Mouse (Mus musculus) CD8-positive naive resting alpha-beta T cell, adult 2 months (primary cell): ENCODE results near the gene Mcu.

Experiments used
- DNase-seq, 2 experiments: peaks; one replicate each; pipeline ENCODE4 v3.0.0; 2022; ENCODE audit warnings: low read depth in 2 of 2, low spot score in 2 of 2

Mcu gene

GRCm38 (mm10) chr10:59538767-59539532 lies 77.5 kb downstream of the Mcu start:
- DNase-seq = no peak

- no peak for DNase-seq
These were observed 78.4 kb downstream of the Mcu start for GRCm38 (mm10) chr10:59538063-59538462.

- no peak for DNase-seq
These were observed 78.9 kb downstream of the Mcu start for GRCm38 (mm10) chr10:59537579-59537978.

- DNase-seq = no peak
These were observed 84.2 kb downstream of the Mcu start for GRCm38 (mm10) chr10:59532256-59532655.

- DNase-seq = no peak
These were observed 88.7 kb downstream of the Mcu start for GRCm38 (mm10) chr10:59527819-59528218.

DNA sequence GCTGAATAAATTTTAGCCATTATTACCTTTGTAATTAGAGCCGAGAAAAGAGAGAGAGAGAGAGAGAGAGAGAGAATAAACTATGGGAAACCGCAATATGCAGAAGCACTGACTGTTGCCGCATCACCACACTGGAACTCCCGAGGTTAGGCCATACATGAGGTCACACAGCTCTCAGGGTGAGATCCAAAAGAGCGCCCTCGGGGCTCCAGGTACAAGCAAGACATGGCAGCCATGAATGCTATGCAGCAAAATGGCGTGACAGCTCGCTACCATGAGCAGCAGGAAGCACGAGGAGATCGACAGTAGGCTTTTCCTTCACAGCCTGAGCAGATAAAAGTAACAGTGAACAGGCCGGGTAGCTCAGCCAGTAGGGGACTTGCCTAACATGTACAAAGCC lies 89.2 kb downstream of the Mcu start:
- DNase-seq = no peak

DNA sequence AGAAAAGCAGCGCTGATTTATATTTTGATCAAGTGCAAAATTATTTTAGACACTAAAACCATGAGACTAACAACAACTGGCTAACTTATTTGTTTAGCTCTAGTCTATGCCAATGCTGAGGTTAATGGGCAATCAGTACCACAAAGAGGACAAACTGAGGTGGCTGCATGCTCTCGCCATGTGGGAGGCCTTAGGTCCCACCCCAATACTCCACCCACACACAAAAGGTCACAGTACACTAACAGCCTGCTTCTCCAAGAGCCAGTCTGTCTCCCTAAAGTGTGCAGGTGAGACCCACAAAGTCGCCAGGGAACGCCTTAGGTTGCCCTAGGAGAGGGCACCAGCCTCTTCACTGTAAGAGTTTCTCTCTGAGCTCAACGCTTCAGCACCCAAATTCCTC lies 91.8 kb downstream of the Mcu start:
- no peak for DNase-seq

DNA sequence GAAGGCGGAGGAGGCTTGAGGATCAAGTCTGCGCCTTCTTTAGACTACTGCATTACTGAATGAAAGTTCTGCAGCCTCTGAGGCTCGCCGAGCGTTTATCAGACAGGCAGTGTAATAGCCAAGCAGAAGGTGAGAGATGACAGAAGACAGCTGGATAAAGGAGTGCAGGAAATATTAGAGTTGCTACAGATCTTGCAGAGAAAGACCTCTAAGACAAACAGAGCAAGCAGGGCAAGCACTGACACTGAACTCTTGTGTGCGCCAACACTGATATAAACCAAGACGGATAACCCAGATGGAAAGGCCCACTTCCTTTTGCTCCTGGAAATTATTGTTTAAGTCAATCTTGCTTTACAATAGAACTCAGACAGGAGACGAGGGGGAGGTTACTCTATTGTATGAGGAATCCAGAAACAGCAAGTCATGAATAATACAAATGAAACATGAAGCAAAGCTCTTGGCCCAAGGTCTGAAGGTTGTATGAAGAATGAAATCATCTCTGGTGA lies 92.6 kb downstream of the Mcu start:
- no peak for DNase-seq

GRCm38 (mm10) chr10:59520701-59521100 lies 95.8 kb downstream of the Mcu start:
- no peak for DNase-seq

DNA sequence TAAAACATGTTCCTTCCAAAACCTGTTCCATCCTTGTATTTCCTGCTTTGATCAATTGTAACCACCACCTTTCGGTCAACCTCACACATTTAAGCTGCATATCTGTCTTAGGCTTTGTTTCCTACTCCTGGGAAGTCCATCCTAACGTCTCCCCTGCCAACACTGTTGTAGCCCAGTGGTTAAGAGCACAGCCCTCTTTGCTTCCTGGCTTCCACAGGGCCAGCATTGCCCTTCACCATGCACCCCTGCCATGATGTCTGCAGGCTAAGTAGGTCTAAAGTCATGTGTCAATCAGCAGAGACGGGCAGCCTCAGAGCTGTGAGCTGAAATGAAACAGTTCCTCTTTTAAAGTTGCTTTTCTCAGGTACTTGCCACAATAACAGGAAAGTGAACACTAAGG lies 97.1 kb downstream of the Mcu start:
- DNase-seq = no peak

- DNase-seq = no peak
These were observed 99.3 kb downstream of the Mcu start for GRCm38 (mm10) chr10:59517201-59517600.

DNA sequence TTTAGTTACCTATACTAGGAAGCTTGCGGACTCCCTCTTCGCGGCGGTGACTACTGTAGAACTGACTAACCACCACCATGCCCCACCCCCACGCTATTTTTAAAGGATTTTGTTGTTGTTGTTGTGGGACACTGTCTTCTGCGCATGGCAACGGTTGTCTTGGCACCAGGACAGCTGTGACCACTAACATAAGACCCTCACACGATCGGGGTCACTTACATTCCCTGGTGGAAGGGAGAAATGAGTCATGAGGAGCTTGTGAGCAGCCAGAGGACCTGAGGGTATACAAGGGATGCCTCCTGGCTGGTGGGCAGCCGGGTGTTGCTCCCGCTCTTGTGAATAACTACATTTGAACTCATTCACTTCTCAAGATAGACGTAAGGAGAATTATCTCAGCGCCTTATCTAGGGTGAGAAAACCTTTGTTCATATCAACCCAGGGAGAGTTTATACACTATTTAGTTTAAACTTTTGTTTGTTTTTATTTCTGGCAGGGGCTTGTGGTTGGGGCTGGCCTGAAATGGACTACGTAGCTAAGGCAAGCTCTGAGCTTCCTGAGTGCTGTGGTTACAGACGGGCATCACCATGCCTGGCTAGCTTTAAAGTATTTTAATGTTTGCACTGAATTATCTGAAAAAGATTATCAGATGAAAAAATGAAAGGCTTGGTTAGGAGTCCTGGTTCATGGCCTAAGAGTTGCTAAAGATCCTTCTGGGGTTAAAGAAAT lies 101.6 kb downstream of the Mcu start:
- DNase-seq = no peak

DNA sequence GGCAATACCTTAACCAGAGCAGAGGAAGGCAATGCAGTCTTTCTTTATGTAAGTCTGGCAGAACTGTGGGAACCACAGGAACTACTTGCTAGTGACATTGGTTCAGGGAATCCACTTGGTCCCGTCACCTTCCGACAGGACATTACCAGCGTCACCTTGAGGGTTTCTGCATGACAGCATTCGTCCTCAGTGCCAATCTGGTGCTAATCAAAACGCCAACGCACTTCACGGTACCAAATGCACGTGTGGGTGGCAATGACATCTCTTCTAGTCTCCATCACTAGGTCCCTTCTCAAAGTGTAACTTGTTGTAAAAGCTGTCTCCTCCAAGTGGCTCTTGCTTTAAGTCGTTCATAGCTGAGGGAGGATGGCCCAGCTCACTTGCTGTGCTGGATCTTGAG lies 104.3 kb downstream of the Mcu start:
- DNase-seq = no peak

GRCm38 (mm10) chr10:59511427-59511963 lies 105.0 kb downstream of the Mcu start:
- DNase-seq = no peak

GRCm38 (mm10) chr10:59510713-59511426 lies 105.6 kb downstream of the Mcu start:
- DNase-seq = no peak

- DNase-seq = no peak
These were observed 107.3 kb downstream of the Mcu start for GRCm38 (mm10) chr10:59509197-59509596.

DNA sequence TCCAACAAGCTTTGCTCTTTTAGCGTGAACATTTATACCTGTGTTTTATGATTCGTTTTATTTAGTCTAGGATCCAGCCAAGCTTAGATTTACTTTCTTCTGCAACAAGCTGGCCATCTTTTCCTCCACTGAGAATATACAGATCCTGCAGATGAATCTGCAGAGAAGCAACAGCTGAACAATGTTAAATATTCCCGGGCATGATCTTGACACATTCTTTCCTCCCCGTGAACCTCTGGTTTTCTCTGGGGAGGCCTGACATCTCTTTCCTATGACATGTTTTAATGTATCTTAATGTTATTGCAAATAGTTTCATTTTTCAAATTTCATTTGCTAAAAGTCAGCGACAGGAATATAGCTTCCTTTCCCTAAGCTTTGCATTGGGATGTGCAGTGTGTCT lies 109.8 kb downstream of the Mcu start:
- no peak for DNase-seq

GRCm38 (mm10) chr10:59504291-59504690 lies 112.2 kb downstream of the Mcu start:
- DNase-seq = no peak

DNA sequence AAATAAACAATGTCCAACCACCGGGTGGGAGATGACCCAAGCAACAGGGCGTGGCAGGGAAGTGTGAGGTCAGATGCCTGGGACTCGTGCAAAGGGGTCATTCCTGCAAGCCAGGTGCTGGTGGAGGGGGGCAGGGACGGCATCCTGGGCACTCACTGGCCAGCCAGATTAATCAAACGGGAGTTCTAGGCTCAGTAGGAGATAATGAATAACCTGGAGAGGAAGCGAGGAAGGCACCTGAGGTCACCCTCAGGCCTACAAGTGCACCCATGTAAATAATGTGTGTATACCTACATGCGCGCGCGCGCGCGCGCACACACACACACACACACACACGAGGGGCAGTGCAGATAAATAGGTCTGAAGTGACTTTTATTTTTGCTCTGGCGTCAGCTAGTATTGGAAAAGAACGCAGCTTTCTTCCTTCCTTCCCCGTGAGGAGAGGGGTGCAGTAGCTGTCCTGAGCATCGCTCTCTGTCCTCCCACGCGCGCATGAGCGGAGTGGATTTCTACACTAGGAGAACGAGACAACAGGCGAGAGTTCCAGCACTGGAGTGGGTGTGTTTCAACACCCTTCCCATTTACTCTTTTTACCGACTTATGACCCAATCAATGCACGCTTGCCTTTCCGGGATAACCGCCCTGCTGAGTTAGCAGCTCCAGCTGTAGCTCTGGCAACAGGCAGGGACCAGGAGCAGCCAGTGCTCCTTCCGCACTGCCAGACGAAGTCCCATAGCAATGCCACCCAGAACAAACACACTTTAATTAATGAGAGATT lies 112.9 kb downstream of the Mcu start:
- DNase-seq = no peak

DNA sequence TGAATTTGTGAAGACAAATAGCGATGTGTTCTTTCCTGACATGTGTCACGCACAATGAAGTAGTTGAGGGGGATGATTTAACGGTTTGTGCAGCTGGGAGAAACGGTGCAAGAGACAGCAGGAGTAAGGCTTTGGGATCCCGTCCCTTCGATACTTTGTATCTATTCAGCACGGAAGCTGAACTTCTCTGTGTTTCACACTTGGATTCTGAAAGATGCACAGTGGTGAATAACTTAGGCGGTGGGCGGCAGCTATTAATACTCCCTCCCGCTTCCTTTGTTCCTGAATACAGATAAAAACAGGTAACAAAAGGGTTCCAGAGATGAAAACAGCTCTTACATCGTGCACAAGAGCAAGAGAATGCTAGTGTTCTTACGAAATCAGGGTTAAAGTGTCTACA lies 114.1 kb downstream of the Mcu start:
- no peak for DNase-seq

- DNase-seq = no peak
These were observed 114.7 kb downstream of the Mcu start for GRCm38 (mm10) chr10:59501761-59502160.
